Mouse (Mus musculus): Measurements from ENCODE around the gene Adamts16.
"Not testable (repeated sequence)": the region's sequence is repeated elsewhere in the genome, so short reads cannot be mapped to it uniquely, and the experiment has no call there.

The Adamts16 gene

DNA sequence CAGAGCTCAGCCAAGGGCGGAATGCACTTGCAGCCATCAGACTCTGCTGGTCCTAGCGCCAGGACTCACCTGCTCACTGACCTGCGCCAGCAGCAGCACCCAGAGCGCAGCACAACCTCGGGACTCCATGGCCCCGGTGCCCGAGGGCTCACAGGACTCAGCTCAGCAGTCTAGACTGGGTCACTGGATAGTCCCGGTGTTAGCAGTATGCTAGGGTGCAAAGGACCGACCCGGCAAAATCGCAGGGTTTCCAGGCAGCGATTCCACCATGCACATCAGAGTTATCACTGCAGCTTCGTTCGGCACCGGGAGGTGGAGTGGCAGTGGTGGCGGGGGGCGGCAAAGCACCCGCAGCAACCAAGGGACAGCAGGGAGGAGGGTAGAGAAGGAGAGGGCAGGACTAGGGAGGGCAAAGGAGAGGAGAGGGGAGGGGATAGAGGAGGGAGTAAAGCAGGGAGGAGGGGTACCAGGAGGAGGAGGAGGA, at the start of gene Adamts16:
TSS of gene Adamts16 (minus strand) at position 391 of the 484 bp plus-strand sequence.
- DNase-seq = peak; percentile 50 to 69

DNA sequence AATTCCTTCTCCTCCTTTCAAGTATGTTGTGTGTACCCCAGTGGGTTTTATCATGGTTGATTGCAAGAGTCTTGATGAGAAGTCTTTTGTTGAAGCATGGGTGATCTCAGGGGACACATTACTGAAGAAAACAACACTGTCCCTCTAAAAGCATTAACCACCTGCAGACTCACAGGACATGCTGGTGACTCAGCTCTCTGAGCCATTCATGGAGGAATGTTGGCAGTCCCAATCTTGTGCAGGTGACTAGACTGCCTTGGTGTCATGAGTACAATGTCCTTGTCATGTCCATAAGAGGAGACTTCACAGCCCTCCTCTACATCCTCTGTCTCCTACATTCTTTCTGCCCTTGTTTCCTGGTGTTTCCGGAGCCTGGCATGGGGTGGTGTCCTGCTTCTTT, 45.5 kb upstream of the Adamts16 start:
- DNase-seq = no peak

DNA sequence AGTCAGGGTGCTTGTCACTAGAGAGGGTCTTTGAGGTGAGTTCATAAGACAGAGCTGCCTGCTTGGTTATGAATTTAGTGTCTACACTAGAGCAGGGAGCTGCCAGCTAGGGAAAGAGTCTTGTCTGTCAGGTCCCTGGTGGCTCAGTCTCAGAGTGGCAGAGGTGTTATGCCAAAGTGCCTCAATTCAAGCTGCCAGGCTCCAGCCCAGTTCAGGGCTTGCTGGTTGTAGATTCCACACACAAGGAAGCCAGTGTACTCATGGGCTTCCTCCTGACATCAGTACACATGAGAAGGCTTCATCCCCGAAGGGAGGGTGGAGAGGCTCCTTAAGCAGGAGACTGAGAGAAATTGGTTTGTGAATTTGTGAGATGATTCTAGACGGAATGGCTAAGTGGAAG, 43.4 kb upstream of the Adamts16 start:
- DNase-seq = no peak

DNA sequence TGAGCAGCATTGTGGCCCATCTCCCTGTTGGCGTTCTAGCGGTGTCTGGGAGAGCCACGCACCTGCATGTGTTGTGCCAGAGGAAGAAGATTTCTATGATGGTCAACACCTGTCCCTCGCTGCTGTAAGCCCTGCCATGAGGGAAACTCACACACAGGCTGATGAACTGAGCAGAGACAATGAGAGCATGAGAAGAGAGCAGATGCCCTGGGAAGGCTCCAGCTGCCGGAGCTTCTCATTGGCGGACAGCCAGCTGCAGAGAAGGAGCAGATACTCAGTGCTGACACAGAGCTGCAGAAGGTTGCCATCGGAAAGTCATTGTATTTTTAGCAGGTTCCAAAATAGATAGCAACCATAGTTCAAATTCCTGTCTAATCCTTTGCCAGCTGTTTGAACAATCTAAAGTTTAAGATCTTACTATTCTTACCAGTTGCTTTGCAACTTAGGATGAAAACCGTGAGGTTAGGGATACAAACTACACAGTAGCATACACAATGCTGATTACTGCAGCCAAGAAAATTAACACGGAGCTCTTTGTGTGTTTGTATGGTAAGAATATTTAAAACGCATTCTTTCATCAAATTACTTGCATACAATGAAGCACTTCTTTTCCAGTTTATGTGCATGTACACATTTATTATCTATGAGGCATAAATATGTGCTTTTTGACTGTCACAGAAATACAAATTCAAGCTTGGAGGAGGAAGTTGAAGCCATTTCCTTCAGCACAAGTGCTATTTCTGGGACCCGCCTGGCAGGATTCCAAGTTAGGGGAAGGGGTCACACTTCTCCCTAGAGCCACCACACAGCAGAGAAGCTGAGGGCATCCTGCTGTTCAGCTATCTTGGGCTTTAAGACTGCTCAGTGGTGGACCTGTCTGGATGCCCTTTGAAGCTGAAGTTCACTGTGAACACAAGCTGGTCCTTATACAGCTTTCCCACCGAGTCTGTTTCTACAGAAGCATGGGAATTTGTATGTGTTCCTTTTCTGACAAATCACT, 42.6 kb upstream of the Adamts16 start:
- peak; percentile 66 to 76 for DNase-seq

DNA sequence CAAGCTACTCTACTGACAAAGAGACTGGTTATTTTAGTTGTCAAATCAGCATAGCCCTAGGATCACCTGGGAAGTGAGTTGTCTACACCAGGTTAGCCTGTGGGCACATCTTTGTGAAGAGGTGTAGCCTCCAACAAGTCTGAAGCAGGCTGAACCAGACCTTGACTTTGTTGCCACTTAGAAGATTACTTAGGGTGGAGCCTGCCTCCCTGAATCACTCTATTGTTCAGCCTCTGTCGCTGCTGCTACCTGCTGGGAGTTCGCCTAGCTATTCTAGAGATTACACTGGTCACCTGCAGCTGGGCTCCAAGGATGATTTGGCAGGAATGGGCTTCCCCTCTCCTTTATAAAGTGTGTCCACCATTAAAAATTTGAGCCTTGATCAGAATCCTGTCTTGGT, 38.4 kb upstream of the Adamts16 start:
- not testable (repeated sequence) for DNase-seq

DNA sequence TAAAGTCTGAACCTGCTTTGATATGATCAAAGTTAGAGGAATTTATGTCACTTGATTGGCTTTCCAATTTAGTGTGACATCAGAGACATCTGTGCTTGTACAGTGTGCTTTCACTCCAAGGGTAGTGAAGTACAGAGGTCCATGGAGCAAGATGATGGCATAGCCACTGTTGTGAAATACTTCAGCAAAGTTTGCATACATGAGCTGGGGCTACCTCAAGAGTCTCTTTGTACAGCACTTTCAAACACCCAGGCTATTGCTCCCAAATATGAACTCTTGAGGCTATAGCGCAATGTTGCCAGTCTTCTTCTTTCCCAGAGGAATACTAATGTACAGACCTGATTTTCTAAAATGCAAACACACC, 35.9 kb upstream of the Adamts16 start:
- no peak for DNase-seq

DNA sequence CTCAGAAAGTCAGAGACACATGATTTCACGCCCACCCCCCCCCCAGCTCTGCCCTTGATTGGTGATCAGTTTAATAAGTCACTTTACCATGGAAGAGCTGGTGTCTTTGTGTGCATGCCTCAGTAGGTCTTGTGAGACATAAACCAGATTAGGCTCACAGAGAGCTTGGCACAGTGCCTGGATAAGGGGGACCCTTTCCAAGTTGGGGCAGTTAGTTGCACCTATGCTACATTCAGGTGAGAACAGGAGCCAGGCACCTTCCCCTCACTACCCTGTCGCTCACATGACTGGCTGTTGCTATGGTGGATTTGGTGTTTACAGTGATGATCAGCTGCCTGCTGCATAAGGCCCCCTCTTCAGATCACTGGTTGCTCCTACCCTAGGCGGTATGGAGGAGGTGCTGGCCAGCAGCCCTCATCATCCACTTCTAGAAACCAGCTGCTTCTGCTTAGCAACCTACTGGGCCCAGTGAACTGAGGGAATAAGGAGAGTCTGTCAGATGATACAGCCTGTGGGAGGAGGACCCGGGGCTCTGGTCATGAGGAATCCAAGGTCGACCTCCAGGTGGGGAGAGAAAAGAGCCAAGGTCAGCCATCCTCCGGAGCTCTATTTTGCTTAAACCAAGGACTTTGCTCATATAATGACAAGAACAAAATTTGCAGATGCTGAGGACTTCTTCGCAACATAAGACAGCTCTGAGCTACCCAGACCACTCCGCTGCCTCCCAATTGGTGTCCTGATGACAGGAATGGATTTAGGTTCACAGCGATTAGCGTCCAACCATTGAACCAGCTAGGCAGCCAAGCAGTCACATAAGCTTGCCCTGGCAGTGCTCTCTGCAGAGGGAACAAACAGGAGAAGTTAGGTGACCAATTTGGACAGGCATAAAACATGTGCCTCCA, 35.3 kb upstream of the Adamts16 start:
- peak; percentile 62 to 70 for DNase-seq

DNA sequence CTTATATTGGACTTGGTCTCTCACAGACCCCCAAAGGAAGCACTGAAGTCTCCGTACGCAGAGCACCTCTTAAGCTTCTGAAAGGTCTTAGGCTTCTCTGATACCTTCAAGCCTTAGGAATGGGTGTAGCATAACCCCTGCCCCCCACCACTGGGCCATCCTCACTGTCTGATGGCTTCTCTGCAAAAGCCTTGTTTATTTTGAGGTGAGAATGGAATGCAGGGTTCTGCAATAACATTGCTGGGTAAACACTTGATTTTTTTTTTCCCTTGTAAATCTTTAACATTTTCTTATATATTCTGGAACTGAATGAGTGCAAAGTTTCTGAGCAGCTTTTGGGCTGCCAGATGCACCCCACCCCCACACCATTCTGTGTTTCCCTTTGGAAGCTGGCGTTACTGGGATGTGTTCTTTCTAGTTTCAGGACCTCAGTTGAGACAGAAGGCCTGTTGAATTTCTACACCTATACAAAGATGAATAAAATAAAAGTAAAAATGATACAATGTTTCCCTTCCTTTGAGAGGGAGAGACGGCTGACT, 33.9 kb upstream of the Adamts16 start:
- peak; percentile 32 to 60 for DNase-seq

DNA sequence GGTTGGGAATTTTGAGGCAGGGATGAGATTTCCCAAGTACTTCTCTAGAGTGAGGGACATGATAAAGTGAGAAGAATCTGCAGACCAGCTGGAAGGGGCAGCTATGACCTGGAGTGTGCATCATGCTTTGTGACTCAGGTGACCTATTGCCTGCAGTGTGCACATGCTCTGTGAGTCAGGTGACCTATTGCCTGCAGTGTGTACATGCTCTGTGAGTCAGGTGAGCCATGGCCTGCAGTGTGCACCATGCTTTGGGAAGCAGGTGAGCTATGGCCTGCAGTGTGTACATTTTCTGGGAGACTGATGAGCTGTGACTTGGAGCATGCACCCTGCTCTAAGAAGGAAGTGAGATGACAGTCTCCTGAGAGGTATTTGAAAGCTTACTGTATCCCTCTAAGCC, 33.1 kb upstream of the Adamts16 start:
- no peak for DNase-seq

DNA sequence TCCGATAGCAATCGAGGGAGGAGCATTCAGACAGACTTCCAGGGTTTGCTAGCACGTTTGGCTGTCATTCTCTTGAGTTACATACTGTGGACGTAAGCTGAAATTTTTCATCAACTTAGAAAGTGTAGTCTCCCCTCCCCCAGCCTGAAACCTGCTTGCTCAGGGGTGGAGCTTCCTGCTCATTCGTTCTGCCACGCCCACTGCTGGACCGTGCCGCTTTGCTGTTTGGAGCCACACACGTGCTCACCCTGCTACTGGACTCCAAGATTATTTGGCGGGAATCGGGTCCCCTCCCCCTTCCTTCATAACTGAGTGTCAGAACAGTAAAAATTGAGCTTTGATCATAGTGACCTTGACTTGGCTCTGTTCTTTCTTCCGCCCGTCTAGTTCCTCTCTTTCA, 32.2 kb upstream of the Adamts16 start:
- DNase-seq = peak; percentile 39 to 55

DNA sequence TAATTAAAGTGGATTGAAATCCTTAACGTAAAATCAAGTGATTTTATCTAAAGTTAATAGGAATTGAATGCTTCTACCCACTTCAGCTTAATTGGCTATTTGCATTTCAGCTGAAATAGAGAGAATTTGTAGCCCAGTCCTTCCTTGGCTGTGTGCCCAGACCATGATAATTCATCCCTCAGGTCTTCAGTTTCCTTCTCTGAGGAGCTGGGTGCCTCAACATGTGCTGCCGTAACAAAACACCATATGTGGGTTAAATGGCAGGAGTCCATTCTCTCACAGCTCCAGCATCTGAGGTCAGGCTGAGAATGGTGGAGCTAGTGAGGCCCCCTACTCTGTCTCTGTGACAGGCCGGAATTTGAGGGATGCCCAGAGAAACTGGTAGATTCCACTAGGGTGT, 29.4 kb upstream of the Adamts16 start:
- DNase-seq = peak; percentile 25 to 37

DNA sequence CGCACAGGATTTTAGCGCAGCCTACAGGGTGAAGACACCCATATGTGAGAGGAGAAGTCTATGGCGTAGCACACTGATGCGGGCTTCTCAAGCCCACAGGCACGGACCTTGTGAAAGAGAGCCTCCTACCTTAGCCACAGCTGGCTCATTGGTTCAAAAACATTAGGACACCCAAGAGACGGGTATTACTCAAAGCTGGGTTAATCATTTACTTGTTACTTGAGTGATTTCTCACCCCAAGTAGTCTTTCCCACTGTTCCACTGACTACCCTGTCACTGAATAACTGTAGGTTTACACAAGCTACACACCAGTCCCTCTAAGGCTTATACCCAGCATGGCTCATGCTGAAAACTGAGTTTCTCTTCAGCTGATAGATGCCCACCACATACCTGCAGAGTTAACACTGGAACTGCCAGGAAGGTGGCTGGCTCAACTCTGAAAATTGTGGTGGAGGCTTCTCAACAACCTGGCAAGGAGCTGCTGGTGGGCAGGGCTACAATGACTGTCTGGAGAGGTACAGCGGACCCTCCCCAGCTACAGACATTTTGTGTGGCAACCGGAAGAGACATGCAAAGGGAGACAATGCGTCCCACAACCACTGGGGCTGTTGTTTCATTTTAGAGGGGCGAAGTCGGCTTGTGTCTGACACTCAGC, 25.5 kb upstream of the Adamts16 start:
- peak; percentile 29 to 52 for DNase-seq

DNA sequence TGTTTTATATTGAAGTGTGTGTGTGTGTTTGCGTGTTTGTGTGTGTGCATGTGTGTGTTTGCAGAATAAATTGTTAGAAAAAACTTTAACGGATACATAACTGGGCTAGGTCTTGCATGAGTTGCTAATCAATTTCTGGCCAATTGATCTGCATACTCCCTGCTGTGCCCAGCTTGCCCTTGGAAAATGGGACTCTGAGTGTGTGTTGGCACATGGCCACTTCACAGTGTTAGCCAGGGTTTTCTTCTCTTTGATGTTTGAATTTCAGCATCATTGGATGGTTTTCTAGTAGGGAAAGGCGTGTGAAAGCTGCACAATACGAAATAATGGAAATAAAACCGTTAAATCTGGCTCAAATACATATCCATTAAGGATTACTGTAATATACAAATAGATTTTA, 24.3 kb upstream of the Adamts16 start:
- DNase-seq = no peak

DNA sequence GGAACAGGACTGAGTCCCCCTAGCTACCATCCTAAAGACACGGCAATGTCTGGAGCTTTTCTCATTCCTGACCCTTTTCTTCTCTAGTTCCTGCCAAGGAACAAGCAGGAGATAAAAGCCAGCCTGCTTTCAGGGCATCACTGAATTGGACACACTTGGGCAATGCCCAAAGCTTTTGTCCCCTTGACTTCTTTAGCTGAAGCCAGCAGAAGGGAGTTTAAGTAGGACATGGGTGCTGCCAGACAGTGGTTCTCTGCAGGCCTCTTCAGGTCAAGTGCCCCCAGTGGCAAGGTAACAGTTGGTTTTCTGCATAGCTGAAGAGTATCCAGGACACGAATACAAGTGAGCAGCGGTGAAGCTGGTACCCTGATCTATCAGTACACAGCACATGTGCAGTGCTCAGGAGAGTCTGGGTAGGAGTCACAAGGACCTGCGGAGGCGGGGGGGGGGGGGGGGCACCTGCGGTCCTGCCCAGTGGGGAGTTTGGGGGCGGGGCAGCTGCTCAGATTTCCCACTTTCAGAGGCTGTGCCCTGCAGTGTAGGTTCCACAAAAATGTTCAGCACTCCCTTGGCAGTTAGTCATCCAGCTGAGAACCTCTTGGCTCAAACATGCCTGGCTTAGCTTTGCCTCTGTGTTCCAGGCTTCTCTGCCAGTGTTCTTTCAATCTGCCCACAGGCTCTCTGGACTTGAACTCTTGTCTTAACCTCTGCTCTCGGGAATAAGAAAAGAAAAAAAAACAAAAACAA, 20.7 kb upstream of the Adamts16 start:
- DNase-seq = no peak

DNA sequence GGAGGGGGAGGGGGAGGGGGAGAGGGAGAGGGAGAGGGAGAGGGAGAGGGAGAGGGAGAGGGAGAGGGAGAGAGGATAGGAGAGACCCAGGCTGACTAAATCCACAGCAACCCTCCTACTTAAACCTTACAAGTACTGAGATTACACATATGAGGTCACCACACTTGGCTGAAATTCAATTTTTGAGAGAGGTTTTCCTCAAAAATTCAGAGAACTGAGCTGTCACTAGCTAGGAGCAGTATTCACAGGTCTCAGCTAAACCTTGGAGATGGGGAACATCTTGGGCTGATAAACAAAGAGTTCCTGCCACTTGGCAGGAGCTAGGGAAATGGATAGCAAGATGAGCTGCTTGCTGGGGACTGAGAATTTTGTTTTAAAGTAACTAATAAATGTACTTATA, 12.0 kb upstream of the Adamts16 start:
- DNase-seq = no peak

DNA sequence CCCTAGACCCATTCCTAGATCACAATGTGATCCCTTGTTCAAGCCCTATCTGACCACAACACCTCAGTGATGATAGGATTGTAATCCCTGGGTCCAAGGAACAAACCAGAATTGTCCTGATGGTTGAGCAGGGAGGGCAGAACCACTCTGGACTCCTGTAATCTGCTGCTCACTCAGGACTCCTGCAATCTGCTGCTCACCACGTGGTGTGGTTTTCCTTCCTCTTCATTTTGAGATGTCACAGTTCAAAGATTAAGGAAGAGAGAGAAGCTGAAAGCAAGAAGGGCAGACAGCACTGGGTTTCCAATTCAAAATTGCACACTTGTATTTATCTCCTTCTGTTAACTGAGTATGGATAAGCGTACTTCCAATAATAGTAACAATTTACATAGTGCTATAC, 5.3 kb upstream of the Adamts16 start:
- no peak for DNase-seq

DNA sequence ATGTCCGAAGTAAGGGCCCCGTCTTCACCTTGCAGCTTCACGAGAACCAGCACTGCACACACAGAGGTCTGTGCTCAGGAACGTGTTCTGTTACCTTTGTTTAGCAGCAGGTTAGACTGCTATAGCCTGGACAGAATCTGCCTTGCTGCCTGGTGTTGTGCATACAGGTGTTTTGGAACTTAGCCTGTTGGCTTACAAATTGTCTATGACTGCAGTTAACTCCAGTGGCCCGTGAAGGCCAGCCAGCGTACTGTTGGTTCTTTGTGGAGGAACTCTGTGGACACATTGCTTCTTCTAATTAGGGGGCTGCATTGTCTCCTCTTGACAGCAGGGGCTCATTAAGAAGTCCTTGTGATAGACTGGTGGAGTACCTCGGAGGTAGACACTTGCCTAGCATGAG, 3.9 kb upstream of the Adamts16 start:
- peak; percentile 20 to 49 for DNase-seq

DNA sequence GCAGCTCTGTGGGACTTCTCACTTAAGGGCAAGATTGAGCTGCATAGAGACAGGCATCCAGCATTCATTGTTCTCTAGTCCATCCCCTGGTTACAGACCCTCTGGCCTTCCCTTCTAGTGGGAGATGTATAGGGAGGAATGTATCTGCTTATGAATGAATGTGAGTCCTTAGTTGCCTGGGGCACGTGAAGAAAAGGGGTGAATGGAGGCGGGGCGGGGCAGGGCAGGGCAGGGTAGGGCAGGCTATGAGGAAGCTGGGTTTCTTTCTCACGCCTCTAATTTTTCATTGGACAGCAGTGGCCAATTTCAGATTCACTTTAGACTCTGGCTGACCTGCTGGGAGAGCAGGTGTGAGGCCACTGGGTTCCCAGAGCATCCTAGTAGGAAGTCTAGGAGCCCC, 515 bp upstream of the Adamts16 start:
- no peak for DNase-seq

DNA sequence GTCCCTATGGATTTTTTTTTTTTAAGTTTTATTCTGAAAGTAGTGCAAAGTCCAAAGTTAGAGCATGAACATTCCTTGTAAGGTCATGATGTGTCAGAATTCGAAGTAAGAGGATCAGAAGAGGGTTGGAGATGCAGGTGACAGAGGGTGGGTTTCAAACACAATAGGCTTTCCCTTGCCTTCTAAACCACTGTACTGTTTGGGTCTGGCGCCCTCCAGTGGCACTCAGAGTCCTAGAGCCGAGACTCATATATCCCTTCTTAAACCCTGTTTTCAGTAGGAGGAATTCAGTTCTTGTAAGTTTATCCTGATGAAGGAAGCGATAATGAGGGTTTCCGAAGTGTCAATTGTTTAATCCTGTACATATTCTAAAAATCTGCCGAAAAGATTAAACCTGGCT, 1.4 kb downstream of the Adamts16 start:
- peak; percentile 91 to 93 for DNase-seq

DNA sequence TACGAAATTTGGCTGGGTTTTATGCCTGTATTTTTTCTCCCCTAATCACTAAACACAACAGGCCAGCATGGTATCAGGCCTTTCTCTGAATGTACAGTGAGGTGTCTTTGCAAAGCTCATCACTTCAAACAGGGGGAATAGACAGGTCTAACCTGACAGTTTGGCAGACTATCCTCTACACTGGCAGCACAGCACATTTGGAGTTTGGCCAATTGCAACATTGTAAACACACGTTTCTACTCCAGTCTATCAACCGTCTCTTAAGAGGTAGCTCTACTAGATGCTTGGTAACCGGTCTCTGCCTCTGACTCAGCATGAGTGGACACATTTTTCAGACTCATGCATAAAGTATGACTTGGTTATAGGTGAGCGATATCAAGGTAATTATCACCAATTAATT, 4.0 kb downstream of the Adamts16 start:
- no peak for DNase-seq

DNA sequence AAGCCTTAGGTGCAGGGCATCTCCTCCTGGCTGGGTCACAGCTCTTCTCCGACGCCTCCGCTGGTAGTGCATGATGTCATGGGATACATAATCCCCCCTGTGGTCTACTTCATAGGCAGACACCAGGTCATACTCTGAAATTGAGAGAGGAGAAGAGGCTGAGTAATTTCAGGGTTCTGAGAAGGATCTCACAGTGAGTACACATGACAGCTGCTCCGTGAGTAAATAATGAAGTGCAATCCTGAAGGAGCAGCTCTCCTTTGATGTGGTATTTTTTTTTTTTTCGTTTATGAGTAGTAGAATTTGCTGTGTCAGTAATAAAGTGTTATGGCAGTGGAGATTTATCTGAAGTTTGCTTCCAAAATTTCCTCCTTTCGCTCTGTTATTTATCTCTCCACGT, 5.4 kb downstream of the Adamts16 start:
- no peak for DNase-seq

DNA sequence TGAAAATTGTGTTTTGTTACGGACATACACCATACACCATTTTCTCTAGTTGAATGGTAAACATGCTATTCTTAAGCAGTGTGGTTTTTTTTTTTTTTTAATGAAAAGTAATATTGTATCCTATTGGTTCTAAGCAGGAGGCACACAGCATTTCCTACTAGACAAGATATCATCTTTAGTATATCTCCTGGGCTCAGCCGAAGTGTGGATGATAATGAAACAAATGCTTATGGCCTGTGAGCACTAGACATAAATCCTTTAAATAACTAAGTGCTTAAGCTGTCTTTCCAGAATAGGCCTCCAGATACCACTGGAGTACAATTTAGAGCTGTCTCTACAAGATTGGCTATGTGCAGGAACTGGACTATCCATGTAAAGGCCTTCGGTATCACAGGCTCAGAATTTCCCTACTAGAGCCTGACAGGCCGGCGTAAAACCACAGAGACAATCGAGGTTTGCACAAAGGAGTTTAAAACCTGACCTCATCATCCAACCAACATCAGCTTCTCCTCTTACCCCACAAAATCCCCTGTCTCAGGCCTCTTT, 8.9 kb downstream of the Adamts16 start:
- no peak for DNase-seq

All from kidney, postnatal 4 days (tissue).